Mouse (Mus musculus): ENCODE results near the gene Bmp10. TPM values are rescaled to one million over a fixed set of nuclear protein-coding genes. Genes with fewer than 3 reads are reported as not detected.
A peak's percentile ranks its signal among the peaks of the same experiment; 100 is the strongest.

Bmp10 gene
- total and polyA plus RNA-seq, 3 experiments, result not detected

- H3K79me2 ChIP-seq (ENCODE audit: control insufficient read depth, insufficient read depth, low read length, poor library complexity), result no peaks in the 10 kb centered on the region
- no peak overlapping the region for H3K4me3 ChIP-seq (ENCODE audit: control insufficient read depth in 1 of 2, insufficient read depth in 1 of 2, low read depth in 2 of 2, low read length in 2 of 2)
- H3K27me3 ChIP-seq (ENCODE audit: control insufficient read depth in 1 of 2, insufficient read depth in 2 of 2, low read length in 2 of 2), result peaks cover 19 to 33% of the 10 kb centered on the region in 2 experiments
- H3K27ac ChIP-seq (ENCODE audit: control insufficient read depth, low read depth, low read length), result no peak overlapping the region
- peak; percentile 7 for DNase-seq (ENCODE audit: low read depth, low spot score)
- no peak overlapping the region for H3K9ac ChIP-seq (ENCODE audit: control insufficient read depth, low read depth, low read length, poor library complexity, severe bottlenecking)
- H3K36me3 ChIP-seq (ENCODE audit: control insufficient read depth in 1 of 2, insufficient read depth in 2 of 2, low read length in 2 of 2), result no peaks in the 10 kb centered on the region
- H3K4me1 ChIP-seq (ENCODE audit: control insufficient read depth in 1 of 2, insufficient read depth in 2 of 2, low read length in 2 of 2), result no peaks in the 10 kb centered on the region
- no peaks in the 10 kb centered on the region for H3K9me3 ChIP-seq (replicated peaks; ENCODE audit: insufficient read depth, low read length)
- TF ChIP-seq MEF2A (IDR thresholded peaks at IDR 0.05; ENCODE audit: extremely low read depth, insufficient replicate concordance, low read depth, low read length, poor library complexity, severe bottlenecking) (no peak), EP300 (IDR thresholded peaks at IDR 0.05; ENCODE audit: low read depth in 1 of 2, low read length in 2 of 2) (no peak), E2F4 (IDR thresholded peaks at IDR 0.05; ENCODE audit: borderline replicate concordance, low read depth, low read length) (no peak), POLR2A (IDR thresholded peaks at IDR 0.05; ENCODE audit: control insufficient read depth in 1 of 2, insufficient read depth in 1 of 2, low read depth in 1 of 2, low read length in 2 of 2, poor library complexity in 1 of 2) (no peak), TBP (IDR thresholded peaks at IDR 0.05; ENCODE audit: low read depth, low read length) (no peak), TCF12 (IDR thresholded peaks at IDR 0.05; ENCODE audit: low read depth, low read length) (no peak), CHD1 (IDR thresholded peaks at IDR 0.05; ENCODE audit: low read depth, low read length) (no peak), GATA1 (IDR thresholded peaks at IDR 0.05; ENCODE audit: low read depth, low read length) (no peak), BHLHE40 (IDR thresholded peaks at IDR 0.05; ENCODE audit: borderline replicate concordance, low read depth, low read length) (no peak), KAT2A (conservative IDR thresholded peaks at IDR 0.05; ENCODE audit: low read depth, low read length) (no peak), NRF1 (IDR thresholded peaks at IDR 0.05; ENCODE audit: insufficient read depth, low read depth, low read length, poor library complexity, severe bottlenecking) (no peak), JUND (IDR thresholded peaks at IDR 0.05; ENCODE audit: low read depth, low read length) (no peak), UBTF (IDR thresholded peaks at IDR 0.05; ENCODE audit: borderline replicate concordance, insufficient read depth, low read depth, low read length) (no peak)
Measured at GRCm38 (mm10) chr6:87445222-87445621, 16.4 kb downstream of the Bmp10 start.

DNA sequence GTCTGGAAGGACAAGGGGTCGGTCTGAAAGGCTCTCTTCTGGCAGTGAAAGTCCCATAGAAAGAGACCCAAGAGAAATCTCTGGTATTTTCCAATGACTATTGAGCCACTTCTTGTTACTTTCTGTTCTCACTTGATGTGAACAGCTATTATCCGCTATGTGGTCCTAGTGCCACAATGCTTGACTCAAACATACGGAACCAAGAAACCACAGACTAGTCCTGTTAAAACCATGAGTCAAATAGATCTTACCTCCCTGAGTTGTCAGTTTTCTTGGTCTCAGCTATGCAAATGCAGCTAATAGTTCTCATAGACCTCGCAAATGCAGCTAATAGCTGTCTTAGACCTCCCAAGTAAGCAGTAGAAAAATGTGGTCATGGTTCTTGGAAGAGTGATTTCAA, 18.4 kb downstream of the Bmp10 start:
- Histone ChIP-seq H3K79me2 (ENCODE audit: control insufficient read depth, insufficient read depth, low read length, poor library complexity) (no peaks in the 10 kb centered on the region), H3K27ac (ENCODE audit: control insufficient read depth, low read depth, low read length) (no peak overlapping the region), H3K9me3 (replicated peaks; ENCODE audit: insufficient read depth, low read length) (no peaks in the 10 kb centered on the region), H3K9ac (ENCODE audit: control insufficient read depth, low read depth, low read length, poor library complexity, severe bottlenecking) (no peak overlapping the region), H3K4me3 (ENCODE audit: control insufficient read depth in 1 of 2, insufficient read depth in 1 of 2, low read depth in 2 of 2, low read length in 2 of 2) (no peak overlapping the region), H3K27me3 (ENCODE audit: control insufficient read depth in 1 of 2, insufficient read depth in 2 of 2, low read length in 2 of 2) (peaks cover 18 to 24% of the 10 kb centered on the region in 2 experiments), H3K4me1 (ENCODE audit: control insufficient read depth in 1 of 2, insufficient read depth in 2 of 2, low read length in 2 of 2) (no peaks in the 10 kb centered on the region), H3K36me3 (ENCODE audit: control insufficient read depth in 1 of 2, insufficient read depth in 2 of 2, low read length in 2 of 2) (no peaks in the 10 kb centered on the region)
- no peak for DNase-seq (ENCODE audit: low read depth, low spot score)
- TF ChIP-seq NRF1 (IDR thresholded peaks at IDR 0.05; ENCODE audit: insufficient read depth, low read depth, low read length, poor library complexity, severe bottlenecking), result no peak
- TF ChIP-seq ZKSCAN1 (IDR thresholded peaks at IDR 0.05; ENCODE audit: low read depth, low read length), result no peak
- TF ChIP-seq MAZ (IDR thresholded peaks at IDR 0.05; ENCODE audit: low read depth, low read length), result no peak
- no peak for TF ChIP-seq NELFE (IDR thresholded peaks at IDR 0.05; ENCODE audit: low read depth, low read length)

Data from MEL (cell line).